Mouse (Mus musculus): ENCODE results near the gene Pgam5. TPM values are rescaled to one million over a fixed set of nuclear protein-coding genes. Genes with fewer than 3 reads are reported as not detected.

The Pgam5 gene
- polyA plus RNA-seq (2012; rRNA removed) = 48.7 and 51.8 TPM in 2 replicates

- DNase-seq (ENCODE audit: extremely low spot score in 1 of 2, low spot score in 1 of 2) = peak; percentile 23 to 90
Observed at GRCm38 (mm10) chr5:110269141-110270101, at the start of gene Pgam5. Gene Pgam5, minus strand, starts transcription at chr5:110269913.

DNA sequence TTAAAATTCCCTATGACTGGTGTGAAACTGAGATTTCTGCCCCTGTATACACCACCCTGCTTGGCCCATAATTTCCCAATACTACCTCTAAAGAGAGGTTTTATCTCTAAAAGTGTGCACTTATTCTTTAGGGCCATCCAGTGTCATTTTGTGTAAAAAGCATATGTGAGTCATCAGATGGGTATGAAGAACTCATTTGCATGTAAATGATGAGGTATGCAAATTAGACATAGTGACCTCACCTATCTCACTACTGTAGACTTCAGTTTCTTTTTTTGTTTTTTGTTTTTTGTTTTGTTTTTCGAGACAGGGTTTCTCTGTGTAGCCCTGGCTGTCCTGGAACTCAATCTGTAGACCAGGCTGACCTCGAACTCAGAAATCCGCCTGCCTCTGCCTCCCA is 43.4 kb upstream of the Pgam5 start:
- no peak for DNase-seq (ENCODE audit: extremely low spot score in 1 of 2, low spot score in 1 of 2)

DNA sequence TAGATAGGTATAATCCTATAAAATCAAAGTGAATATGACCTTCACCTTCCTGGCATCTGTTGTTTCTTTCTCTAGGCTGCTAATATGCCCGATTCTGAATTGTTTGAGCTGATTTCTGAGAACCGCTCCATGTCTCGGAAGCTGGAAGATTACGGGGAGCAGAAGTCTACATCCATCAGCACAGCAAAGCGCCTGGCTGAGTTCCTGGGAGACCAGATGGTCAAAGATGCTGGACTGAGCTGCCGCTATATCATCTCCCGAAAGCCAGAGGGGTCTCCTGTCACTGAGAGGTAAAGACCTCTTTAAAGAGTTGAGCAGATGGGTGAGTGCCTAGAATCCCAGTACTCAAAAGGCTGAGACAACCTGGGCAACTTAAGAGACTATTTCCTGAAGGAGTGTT is 39.1 kb upstream of the Pgam5 start:
- DNase-seq (ENCODE audit: extremely low spot score in 1 of 2, low spot score in 1 of 2) = no peak

- no peak for DNase-seq (ENCODE audit: extremely low spot score in 1 of 2, low spot score in 1 of 2)
Observed at GRCm38 (mm10) chr5:110300591-110300990, 30.9 kb upstream of the Pgam5 start.

DNA sequence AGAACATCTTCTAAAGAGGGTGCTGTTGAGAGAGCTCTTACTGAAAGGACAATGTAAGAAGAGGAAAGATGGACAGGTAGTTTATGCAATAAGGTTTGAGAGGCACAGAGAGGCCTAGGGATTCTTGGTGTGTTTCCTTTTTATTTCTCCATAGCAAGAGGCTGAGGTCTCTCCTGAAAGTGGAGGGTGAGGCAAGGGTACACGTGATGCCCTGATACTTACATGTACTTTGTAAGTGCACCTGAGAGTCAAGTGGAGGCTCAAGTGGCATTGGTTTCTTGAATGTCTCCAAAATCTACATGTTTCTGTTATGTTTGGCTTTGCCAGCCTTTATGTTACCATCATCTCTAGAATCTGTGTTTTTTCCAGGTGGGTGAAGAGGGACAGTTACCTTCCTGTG is 26.9 kb upstream of the Pgam5 start:
- DNase-seq (ENCODE audit: extremely low spot score in 1 of 2, low spot score in 1 of 2) = no peak

- DNase-seq (ENCODE audit: extremely low spot score in 1 of 2, low spot score in 1 of 2) = no peak
Observed at GRCm38 (mm10) chr5:110291649-110292048, 21.9 kb upstream of the Pgam5 start.

- DNase-seq (ENCODE audit: extremely low spot score in 1 of 2, low spot score in 1 of 2) = no peak
Observed at GRCm38 (mm10) chr5:110287084-110287475, 17.4 kb upstream of the Pgam5 start.

- DNase-seq (ENCODE audit: extremely low spot score in 1 of 2, low spot score in 1 of 2) = no peak
Observed at GRCm38 (mm10) chr5:110286446-110287083, 16.9 kb upstream of the Pgam5 start.

DNA sequence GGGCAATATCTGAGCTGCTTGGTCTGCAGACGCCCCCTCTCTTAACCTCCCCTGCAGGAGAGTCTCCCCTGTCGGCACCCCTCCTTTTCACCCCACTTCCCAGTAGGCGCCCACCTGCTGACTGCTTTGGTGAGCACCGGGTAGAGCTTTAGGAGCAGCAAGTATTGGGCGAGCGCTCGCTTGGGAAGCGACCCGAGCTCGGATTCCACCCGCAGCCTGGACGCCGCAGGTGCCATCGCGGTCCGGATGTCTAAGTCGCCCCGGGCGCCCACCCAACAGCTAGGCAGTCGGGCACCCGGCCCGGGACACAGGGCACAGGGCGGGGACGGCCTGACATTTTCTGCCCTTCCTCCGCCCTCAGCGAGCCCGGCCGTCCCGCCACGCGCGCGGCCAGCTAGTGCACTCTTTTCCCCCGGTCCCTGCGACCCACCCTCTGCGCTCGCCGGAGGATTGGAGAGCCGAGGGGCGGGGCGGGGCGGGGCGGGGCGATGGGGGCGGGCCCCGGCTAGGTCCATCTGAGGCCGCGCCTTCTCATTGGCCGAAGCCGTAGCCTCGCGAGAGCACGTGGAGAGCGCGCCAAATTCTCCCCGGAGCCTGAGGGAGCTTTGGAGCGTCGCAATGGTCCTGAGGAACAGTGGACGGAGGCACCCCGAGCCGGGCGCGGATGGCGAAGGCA is 16.2 kb upstream of the Pgam5 start, which contains the start of the genes Pxmp2 and Pole:
Gene Pxmp2, minus strand, starts transcription at position 417 of the 676 bp plus-strand sequence.
Gene Pole, plus strand, starts transcription at position 537 of the 676 bp plus-strand sequence.
- DNase-seq (ENCODE audit: extremely low spot score in 1 of 2, low spot score in 1 of 2) = peak; percentile 49 to 81

GRCm38 (mm10) chr5:110285156-110285555 is 15.4 kb upstream of the Pgam5 start:
- DNase-seq (ENCODE audit: extremely low spot score in 1 of 2, low spot score in 1 of 2) = no peak

DNA sequence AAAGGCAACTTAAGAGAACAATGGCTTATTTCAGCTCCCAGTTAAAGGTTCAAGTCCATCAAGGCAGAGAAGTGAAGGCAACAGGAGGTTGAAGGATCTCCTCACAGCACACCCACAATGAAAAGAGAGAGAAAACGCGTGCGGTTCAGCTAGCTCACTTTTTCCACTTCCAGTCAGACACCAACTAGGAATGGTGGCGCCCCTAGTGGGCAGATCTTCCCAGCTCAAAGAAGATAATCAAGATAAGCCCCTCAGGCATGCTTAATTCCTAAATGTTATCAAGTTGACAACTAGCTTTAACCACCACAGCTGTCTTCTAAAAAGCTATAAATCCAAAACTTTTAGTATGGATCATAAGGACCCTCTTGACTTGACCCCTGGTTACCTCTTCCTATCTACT is 14.8 kb upstream of the Pgam5 start:
- DNase-seq (ENCODE audit: extremely low spot score in 1 of 2, low spot score in 1 of 2) = peak in 1 of 2 experiments; percentile 28

DNA sequence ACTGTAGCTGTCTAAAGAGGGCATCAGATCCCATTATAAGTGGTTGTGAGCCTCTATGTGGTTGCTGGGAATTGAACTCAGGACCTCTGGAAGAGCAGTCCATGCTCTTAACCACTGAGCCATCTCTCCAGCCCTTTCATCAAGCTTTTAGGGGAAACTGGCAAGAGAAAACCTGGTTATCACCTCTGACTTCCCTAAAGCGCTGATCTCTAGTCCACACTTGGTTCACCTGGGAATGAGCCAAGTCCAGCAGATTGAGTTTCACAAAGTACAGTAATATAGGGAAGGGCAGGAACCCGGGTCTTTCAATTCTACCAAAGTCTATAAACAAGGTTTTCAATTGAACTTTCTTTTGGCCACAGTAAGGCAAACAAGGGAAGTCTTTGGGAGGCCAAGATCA is 12.3 kb upstream of the Pgam5 start:
- DNase-seq (ENCODE audit: extremely low spot score in 1 of 2, low spot score in 1 of 2) = no peak

- DNase-seq (ENCODE audit: extremely low spot score in 1 of 2, low spot score in 1 of 2) = no peak
Observed at GRCm38 (mm10) chr5:110276910-110277309, 7.2 kb upstream of the Pgam5 start.

- DNase-seq (ENCODE audit: extremely low spot score in 1 of 2, low spot score in 1 of 2) = no peak
Observed at GRCm38 (mm10) chr5:110276391-110276790, 6.7 kb upstream of the Pgam5 start.

GRCm38 (mm10) chr5:110274846-110275245 is 5.1 kb upstream of the Pgam5 start:
- DNase-seq (ENCODE audit: extremely low spot score in 1 of 2, low spot score in 1 of 2) = no peak

DNA sequence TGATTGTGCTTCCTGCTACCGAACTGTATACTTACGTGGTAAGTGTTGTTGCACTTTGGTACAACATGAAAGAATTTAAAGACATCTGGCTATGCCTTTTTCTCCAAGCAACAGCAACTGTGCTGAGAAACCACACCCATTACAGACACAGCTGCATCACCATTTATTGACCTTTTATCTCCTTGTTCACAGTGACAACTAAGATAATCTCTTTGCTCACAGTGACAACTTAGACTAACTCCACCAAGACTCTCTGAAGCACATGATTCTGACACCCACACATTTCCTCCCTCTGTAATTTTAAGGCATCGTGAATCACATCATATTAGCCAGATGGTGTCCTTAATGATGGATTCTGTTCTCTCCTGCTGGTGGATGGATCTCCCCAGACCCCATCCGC is 4.4 kb upstream of the Pgam5 start:
- no peak for DNase-seq (ENCODE audit: extremely low spot score in 1 of 2, low spot score in 1 of 2)

GRCm38 (mm10) chr5:110270242-110270641 is 529 bp upstream of the Pgam5 start:
- no peak for DNase-seq (ENCODE audit: extremely low spot score in 1 of 2, low spot score in 1 of 2)

- DNase-seq (ENCODE audit: extremely low spot score in 1 of 2, low spot score in 1 of 2) = no peak
Observed at GRCm38 (mm10) chr5:110266941-110267340, 2.8 kb downstream of the Pgam5 start.

- DNase-seq (ENCODE audit: extremely low spot score in 1 of 2, low spot score in 1 of 2) = no peak
Observed at GRCm38 (mm10) chr5:110244091-110244490, 25.6 kb downstream of the Pgam5 start.

GRCm38 (mm10) chr5:110232346-110232745 is 37.4 kb downstream of the Pgam5 start:
- no peak for DNase-seq (ENCODE audit: extremely low spot score in 1 of 2, low spot score in 1 of 2)

- no peak for DNase-seq (ENCODE audit: extremely low spot score in 1 of 2, low spot score in 1 of 2)
Observed at GRCm38 (mm10) chr5:110231638-110232037, 38.1 kb downstream of the Pgam5 start.
